Mouse (Mus musculus) lung, postnatal 0 days (tissue): ENCODE data around the gene Dync2h1. TPM values are rescaled to one million over a fixed set of nuclear protein-coding genes. Genes with fewer than 3 reads are reported as not detected.

ENCODE experiments used
- ATAC-seq: fragments of 200-750 bp; cut with Nextera tagmentation; 2 replicates; pipeline ENCODE4 v1.8.0; 2017; ENCODE audit warnings: moderate library complexity
- DNase-seq: peaks from one replicate; pipeline ENCODE4 v3.0.0-alpha.2; 2016; ENCODE audit warnings: low spot score
- H3K27ac ChIP-seq: fragments of 300-500 bp; sonication (generic); 2 replicates; pipeline ENCODE4 v1.5.1; 2014; ENCODE audit warnings: antibody characterized with exemption, mild to moderate bottlenecking, low read length, mixed read lengths
- H3K27me3 ChIP-seq: fragments of 300-500 bp; sonication (generic); replicated peaks from 2 replicates; pipeline ENCODE4 v1.6.1; 2014; ENCODE audit warnings: low read length, mixed read lengths; ENCODE audit not compliant: insufficient read depth
- H3K36me3 ChIP-seq: fragments of 300-500 bp; sonication (generic); 2 replicates; pipeline ENCODE4 v1.6.1; 2014; ENCODE audit warnings: low read length, mixed read lengths; ENCODE audit not compliant: insufficient read depth
- H3K4me1 ChIP-seq: fragments of 300-500 bp; sonication (generic); 2 replicates; pipeline ENCODE4 v1.6.1; 2014; ENCODE audit warnings: antibody characterized with exemption, low read depth, low read length, mixed read lengths; ENCODE audit not compliant: insufficient read depth
- H3K4me2 ChIP-seq: fragments of 300-500 bp; sonication (generic); replicated peaks from 2 replicates; pipeline ENCODE4 v1.6.1; 2014; ENCODE audit warnings: low read depth, mild to moderate bottlenecking, low read length, moderate library complexity, mixed read lengths
- H3K4me3 ChIP-seq: fragments of 300-500 bp; sonication (generic); 2 replicates; pipeline ENCODE4 v1.5.1; 2014; ENCODE audit warnings: low read depth, low read length
- H3K9ac ChIP-seq: fragments of 300-500 bp; sonication (generic); replicated peaks from 2 replicates; pipeline ENCODE4 v1.6.1; 2014; ENCODE audit warnings: low read depth, mild to moderate bottlenecking
- H3K9me3 ChIP-seq: fragments of 300-500 bp; sonication (generic); 2 replicates; pipeline ENCODE4 v1.6.1; 2016; ENCODE audit warnings: low read length, mixed read lengths
- CTCF ChIP-seq: IDR thresholded peaks from 2 replicates; pipeline ENCODE4 v1.5.1; 2016; ENCODE audit warnings: antibody characterized with exemption, mild to moderate bottlenecking
- EP300 ChIP-seq: IDR thresholded peaks from 2 replicates; pipeline ENCODE4 v1.6.1; 2016; ENCODE audit warnings: antibody characterized with exemption, mild to moderate bottlenecking, control low read depth
- WGBS: fragments of 180-500 bp; shearing (Covaris S2); extraction: QIAGEN DNeasy Blood & Tissue Kit; methylation state at CpG from one replicate; pipeline ENCODE4 v1.1.7; 2014; 5-methylcytosine and 5-hydroxymethylcytosine counted together
- polyA plus RNA-seq: library from polyadenylated mRNA; unstranded; fragments of >200 nt; fragmentation: Nextera tagmentation; extraction: Ambion mirVana; gene quantifications from 2 replicates; pipeline ENCODE4 v1.2.1, GENCODE M21; 2015

The Dync2h1 gene
- polyA plus RNA-seq, 1 experiment from 2014 or later = 7.2 TPM

DNA sequence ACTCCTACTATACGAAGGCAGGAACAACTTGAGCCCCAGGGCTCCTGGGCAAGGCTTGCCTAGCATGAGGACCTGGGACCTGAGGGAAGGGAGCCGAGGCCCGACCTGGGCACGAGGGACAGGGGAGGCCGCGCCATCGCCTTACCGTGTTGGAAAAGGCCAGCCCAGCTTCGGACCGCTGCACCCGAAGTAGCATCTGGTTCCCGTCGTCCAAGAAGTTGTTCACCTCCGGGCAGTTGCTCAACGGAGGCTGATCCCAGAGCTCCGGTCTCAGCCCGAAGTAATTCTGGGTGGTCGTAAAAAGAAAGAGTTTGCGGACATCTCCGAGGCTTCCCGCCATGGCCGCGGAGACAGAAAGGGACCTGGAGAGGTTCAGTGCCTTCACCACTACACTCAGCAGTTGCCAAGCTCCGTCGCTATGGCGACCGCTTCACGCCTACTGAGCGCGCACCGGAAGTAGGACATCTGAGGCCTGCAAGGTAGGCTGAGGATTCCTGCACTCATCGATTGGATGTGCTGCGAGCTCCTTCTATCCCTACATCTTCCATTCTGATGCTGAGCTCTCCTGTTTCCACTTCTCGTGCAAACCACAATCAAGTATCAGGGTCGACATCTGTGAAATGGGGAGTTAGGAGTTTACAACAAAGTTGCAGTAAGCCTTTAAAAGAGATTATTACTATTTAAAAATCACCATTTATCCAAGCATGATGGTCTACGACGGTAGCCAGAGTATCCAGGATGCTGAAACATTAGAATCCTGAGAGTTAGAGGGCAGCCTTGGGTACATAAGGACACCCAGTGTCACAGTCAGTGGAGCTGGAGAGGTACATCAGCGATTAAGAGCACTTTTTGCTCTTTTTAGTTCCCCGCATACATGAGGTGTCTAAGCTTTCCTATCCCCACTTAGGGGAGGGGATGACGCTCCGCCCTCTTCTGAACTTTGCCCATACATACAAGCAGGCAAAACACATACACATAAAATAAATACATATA is 7.3 kb downstream of the Dync2h1 start:
- peak overlapping the region; percentile 45 for H3K4me3 ChIP-seq
- TF ChIP-seq CTCF (no peak), EP300 (no peak)
- peak overlapping the region; percentile 74 for H3K4me2 ChIP-seq
- H3K27me3 ChIP-seq = no peaks in the 10 kb centered on the region
- WGBS = 12% methylated on average over 41 of the region's 41 CpGs
- DNase-seq (peak; percentile 81), ATAC-seq (peak; percentile 98)
- H3K4me1 ChIP-seq = no peaks in the 10 kb centered on the region
- H3K9ac ChIP-seq = peak overlapping the region; percentile 45; the same call in 1 of the 2 replicates
- H3K36me3 ChIP-seq = no peaks in the 10 kb centered on the region
- H3K27ac ChIP-seq = no peak overlapping the region
- H3K9me3 ChIP-seq = no peaks in the 10 kb centered on the region

DNA sequence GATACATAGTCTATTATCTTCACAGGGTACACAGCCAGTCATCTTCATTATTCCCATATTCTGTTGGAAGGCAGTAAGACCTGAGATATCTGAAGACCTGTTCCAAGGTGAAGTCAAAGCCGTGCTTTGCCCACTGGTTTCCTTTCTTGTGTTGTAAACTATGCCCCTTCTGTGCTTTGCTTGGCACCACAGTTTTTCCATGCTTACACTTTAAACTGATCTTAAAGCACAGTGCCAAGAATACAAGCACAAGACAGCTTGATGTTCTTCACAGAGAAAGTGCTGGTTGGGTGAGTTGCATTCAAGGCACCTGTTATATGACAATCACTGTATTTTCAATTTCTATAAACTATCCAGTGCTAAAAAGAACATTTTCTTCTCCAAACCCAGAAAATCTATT is 10.5 kb downstream of the Dync2h1 start:
- no peak overlapping the region for H3K4me2 ChIP-seq
- DNase-seq (no peak), ATAC-seq (no peak)
- no peak overlapping the region for H3K4me3 ChIP-seq
- no peaks in the 10 kb centered on the region for H3K4me1 ChIP-seq
- no peaks in the 10 kb centered on the region for H3K27me3 ChIP-seq
- no peaks in the 10 kb centered on the region for H3K9me3 ChIP-seq
- TF ChIP-seq EP300 (no peak), CTCF (no peak)
- WGBS = 88% methylated on average over 1 of the region's 1 CpGs
- H3K27ac ChIP-seq = no peak overlapping the region
- H3K9ac ChIP-seq = no peak overlapping the region
- no peaks in the 10 kb centered on the region for H3K36me3 ChIP-seq

DNA sequence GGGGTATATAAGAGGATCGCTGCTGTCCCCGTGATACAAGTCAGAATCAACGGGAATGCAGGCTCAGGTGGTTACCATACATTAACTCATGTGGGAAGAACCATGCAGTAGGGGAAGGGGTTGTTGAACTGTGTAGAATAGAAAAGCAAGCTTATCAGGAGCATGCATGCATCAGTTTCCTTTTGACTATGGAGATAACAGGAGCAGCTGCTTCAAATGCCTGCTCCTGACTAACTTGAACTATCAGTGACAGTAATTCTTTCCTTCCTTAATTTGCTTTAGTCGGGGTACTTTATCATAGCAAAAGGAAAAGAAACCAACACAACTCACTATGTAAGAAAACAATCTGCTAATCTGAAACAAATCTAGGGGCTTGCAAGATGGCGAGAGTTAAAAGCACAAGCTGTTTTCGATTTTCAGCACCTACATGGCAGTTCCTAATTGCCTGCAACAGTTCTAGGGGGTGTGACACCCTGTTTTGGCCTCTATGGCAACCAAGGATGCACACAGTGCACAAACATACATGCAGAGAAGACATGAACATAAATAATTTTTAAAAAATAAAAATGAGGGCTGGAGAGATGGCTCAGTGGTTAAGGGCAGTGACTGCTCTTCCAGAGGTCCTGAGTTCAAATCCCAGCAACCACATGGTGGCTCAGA is 16.8 kb downstream of the Dync2h1 start:
- H3K36me3 ChIP-seq = no peaks in the 10 kb centered on the region
- DNase-seq = no peak
- WGBS = 82% methylated on average over 6 of the region's 6 CpGs
- H3K9me3 ChIP-seq = no peaks in the 10 kb centered on the region
- TF ChIP-seq EP300 (no peak), CTCF (no peak)
- no peak overlapping the region for H3K27ac ChIP-seq
- no peaks in the 10 kb centered on the region for H3K27me3 ChIP-seq
- no peak for ATAC-seq
- H3K4me1 ChIP-seq = no peaks in the 10 kb centered on the region
- no peak overlapping the region for H3K9ac ChIP-seq
- no peak overlapping the region for H3K4me3 ChIP-seq
- H3K4me2 ChIP-seq = no peak overlapping the region

DNA sequence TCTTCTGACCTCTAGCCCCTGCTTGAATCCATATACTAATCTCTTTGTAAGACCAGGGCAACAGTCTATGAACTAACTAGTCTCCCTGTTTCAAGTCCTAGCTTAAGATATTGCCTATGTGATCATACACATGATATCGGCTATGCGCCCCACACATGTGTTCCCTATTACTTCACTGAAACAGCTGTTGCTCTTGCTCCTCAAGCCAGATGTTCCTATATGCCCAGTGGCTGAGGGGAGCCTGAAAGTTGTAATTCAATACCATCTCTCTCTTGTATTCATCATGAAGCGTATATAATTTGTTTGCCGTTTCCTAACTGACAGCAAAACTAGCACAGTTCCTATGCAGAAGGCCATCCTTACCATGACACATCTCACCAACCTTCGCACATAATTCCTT is 23.6 kb downstream of the Dync2h1 start:
- Histone ChIP-seq H3K27me3 (no peaks in the 10 kb centered on the region), H3K4me1 (no peaks in the 10 kb centered on the region), H3K4me3 (no peak overlapping the region), H3K36me3 (no peaks in the 10 kb centered on the region), H3K9me3 (no peaks in the 10 kb centered on the region), H3K27ac (no peak overlapping the region), H3K4me2 (no peak overlapping the region), H3K9ac (no peak overlapping the region)
- no peak for DNase-seq
- WGBS = 89% methylated on average over 5 of the region's 5 CpGs
- TF ChIP-seq EP300 = no peak
- TF ChIP-seq CTCF = no peak
- no peak for ATAC-seq

DNA sequence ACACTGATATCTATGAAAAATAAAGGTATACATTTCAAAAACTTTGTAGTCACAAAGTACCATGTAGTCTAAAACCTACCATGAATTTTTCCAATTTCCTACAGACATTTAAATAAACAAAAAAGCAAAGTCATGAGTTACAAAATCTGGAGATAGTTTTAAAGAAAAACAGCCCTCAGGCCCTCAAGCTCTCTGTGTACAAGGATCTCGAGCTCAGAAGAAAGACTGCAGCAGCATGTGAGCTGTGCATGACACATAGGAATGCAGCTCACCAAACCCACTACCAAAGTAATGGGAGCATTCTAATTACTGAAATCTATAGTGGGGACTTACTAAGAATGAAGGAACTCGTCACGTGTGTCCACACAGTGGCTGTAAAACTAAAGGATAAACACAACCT is 24.5 kb downstream of the Dync2h1 start:
- WGBS = 83% methylated on average over 3 of the region's 3 CpGs
- DNase-seq = no peak
- H3K4me1 ChIP-seq = no peaks in the 10 kb centered on the region

DNA sequence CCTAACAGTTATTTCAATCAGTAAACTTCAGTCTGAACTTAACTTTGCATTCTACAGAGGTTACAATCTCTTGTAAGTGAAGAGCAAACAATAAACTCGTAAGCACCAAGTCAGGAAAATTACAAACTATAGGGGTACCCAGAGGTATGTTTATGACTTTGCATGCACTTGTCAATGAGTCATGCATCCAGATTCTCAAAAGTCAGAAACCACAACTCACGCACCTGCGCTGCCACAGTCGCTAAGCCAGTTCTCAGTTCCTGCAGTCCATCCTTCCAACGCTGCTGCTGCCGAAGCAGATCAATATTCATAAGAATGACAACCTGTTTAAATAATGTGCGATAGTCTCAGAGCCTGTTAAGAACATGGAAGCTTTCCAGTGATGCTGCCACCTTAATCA is 25.6 kb downstream of the Dync2h1 start:
- Histone ChIP-seq H3K9ac (no peak overlapping the region), H3K9me3 (no peaks in the 10 kb centered on the region), H3K27me3 (no peaks in the 10 kb centered on the region), H3K27ac (no peak overlapping the region), H3K36me3 (no peaks in the 10 kb centered on the region), H3K4me2 (no peak overlapping the region), H3K4me1 (no peaks in the 10 kb centered on the region), H3K4me3 (no peak overlapping the region)
- no peak for ATAC-seq
- TF ChIP-seq CTCF = no peak
- TF ChIP-seq EP300 = no peak
- no peak for DNase-seq
- 87% methylated on average over 7 of the region's 7 CpGs for WGBS

More for the DNA sequence above, 24.5 kb downstream of the Dync2h1 start:
- H3K36me3 ChIP-seq = no peaks in the 10 kb centered on the region
- H3K27me3 ChIP-seq = no peaks in the 10 kb centered on the region
- no peak overlapping the region for H3K4me2 ChIP-seq
- TF ChIP-seq EP300 (no peak), CTCF (no peak)
- H3K4me3 ChIP-seq = no peak overlapping the region
- no peaks in the 10 kb centered on the region for H3K9me3 ChIP-seq
- ATAC-seq = no peak
- no peak overlapping the region for H3K27ac ChIP-seq
- no peak overlapping the region for H3K9ac ChIP-seq
